Mouse (Mus musculus) gastrocnemius, postnatal 36 days (tissue): ENCODE data around the gene Bmp2k. TPM values are rescaled to one million over a fixed set of nuclear protein-coding genes. Genes with fewer than 3 reads are reported as not detected.
"Not testable (repeated sequence)": the region's sequence is repeated elsewhere in the genome, so short reads cannot be mapped to it uniquely, and the experiment has no call there.

ENCODE experiments used
- DNase-seq, 2 experiments: peaks; one replicate each; pipeline ENCODE4 v3.0.0; 2022
- intact Hi-C: fragments of 180-260 bp; cut with DNase I; formaldehyde crosslinking; loops from one replicate; pipeline ENCODE4 v1.15.1; 2025
- total RNA-seq, 2 experiments: library from RNA; stranded (reverse); gene quantifications; 2 replicates each; pipeline ENCODE4 v1.2.3; 2021

The Bmp2k gene
- total RNA-seq, 2 experiments from 2014 or later = 8.5 to 9.9 TPM

GRCm38 (mm10) chr5:97028840-97029239 is 31.4 kb downstream of the Bmp2k start:
- DNase-seq, intact Hi-C loops: not testable (repeated sequence)

GRCm38 (mm10) chr5:97031771-97032170 is 34.3 kb downstream of the Bmp2k start:
- no peak for DNase-seq
- intact Hi-C loops = no loop called here

- intact Hi-C loops = no loop called here
- DNase-seq = no peak
These were observed 47.8 kb downstream of the Bmp2k start for GRCm38 (mm10) chr5:97045260-97045659.

- intact Hi-C loops = no loop called here
- no peak for DNase-seq
These were observed 49.2 kb downstream of the Bmp2k start for GRCm38 (mm10) chr5:97046680-97047079.

GRCm38 (mm10) chr5:97048905-97049304 is 51.4 kb downstream of the Bmp2k start:
- intact Hi-C loops = no loop called here
- no peak for DNase-seq

GRCm38 (mm10) chr5:97054166-97054565 is 56.7 kb downstream of the Bmp2k start:
- intact Hi-C loops = loop anchor here (2.0 to 10.0 kb wide), 2 partner anchors 169 to 199 kb away; no protein-coding TSS in a partner anchor
- DNase-seq = no peak

GRCm38 (mm10) chr5:97054801-97055200 is 57.3 kb downstream of the Bmp2k start:
- intact Hi-C loops = loop anchor here (2.0 to 10.0 kb wide), 3 partner anchors 58 to 200 kb away; partner anchors contain the start of gene Bmp2k
- no peak for DNase-seq

- intact Hi-C loops = loop anchor here (2.0 to 10.0 kb wide), 3 partner anchors 58 to 201 kb away; partner anchors contain the start of gene Bmp2k
- DNase-seq = no peak
These were observed 58.1 kb downstream of the Bmp2k start for GRCm38 (mm10) chr5:97055511-97056068.

GRCm38 (mm10) chr5:97056359-97056758 is 58.9 kb downstream of the Bmp2k start:
- intact Hi-C loops = loop anchor here (5.0 to 10.0 kb wide), 2 partner anchors 59 to 172 kb away; partner anchors contain the start of gene Bmp2k

GRCm38 (mm10) chr5:97056791-97057450 is 59.4 kb downstream of the Bmp2k start:
- DNase-seq = no peak
- intact Hi-C loops = loop anchor here (5.0 to 10.0 kb wide), 2 partner anchors 60 to 172 kb away; partner anchors contain the start of gene Bmp2k

More at GRCm38 (mm10) chr5:97056359-97056758, 58.9 kb downstream of the Bmp2k start:
- no peak for DNase-seq

GRCm38 (mm10) chr5:97060864-97061263 is 63.4 kb downstream of the Bmp2k start:
- intact Hi-C loops = no loop called here
- DNase-seq = no peak

GRCm38 (mm10) chr5:97062041-97062440 is 64.6 kb downstream of the Bmp2k start:
- no peak for DNase-seq
- intact Hi-C loops = no loop called here

GRCm38 (mm10) chr5:97065746-97066145 is 68.3 kb downstream of the Bmp2k start:
- intact Hi-C loops = no loop called here
- no peak for DNase-seq

GRCm38 (mm10) chr5:97075476-97076151 is 78.1 kb downstream of the Bmp2k start:
- intact Hi-C loops = no loop called here
- DNase-seq = no peak

GRCm38 (mm10) chr5:97076167-97076566 is 78.7 kb downstream of the Bmp2k start:
- intact Hi-C loops = no loop called here
- DNase-seq = no peak

- no peak for DNase-seq
- intact Hi-C loops = no loop called here
These were observed 80.2 kb downstream of the Bmp2k start for GRCm38 (mm10) chr5:97077676-97078075.

GRCm38 (mm10) chr5:97078641-97079040 is 81.2 kb downstream of the Bmp2k start:
- DNase-seq = no peak
- intact Hi-C loops = no loop called here

GRCm38 (mm10) chr5:97081481-97081880 is 84.0 kb downstream of the Bmp2k start:
- intact Hi-C loops = no loop called here
- no peak for DNase-seq

GRCm38 (mm10) chr5:97083701-97084100 is 86.2 kb downstream of the Bmp2k start:
- intact Hi-C loops = no loop called here
- no peak for DNase-seq

GRCm38 (mm10) chr5:97084541-97084940 is 87.1 kb downstream of the Bmp2k start:
- DNase-seq = no peak
- intact Hi-C loops = no loop called here

GRCm38 (mm10) chr5:97085071-97085470 is 87.6 kb downstream of the Bmp2k start:
- intact Hi-C loops = no loop called here
- DNase-seq = no peak
